Mouse (Mus musculus) G1E (cell line): ENCODE data around the gene Pon1.

ENCODE experiments used
- CTCF ChIP-seq: IDR thresholded peaks from 2 replicates; pipeline ENCODE4 v1.5.1; 2012; ENCODE audit warnings: low read depth, low read length, inconsistent platforms, mixed read lengths
- GATA1 ChIP-seq: IDR thresholded peaks from 2 replicates; pipeline ENCODE4 v1.6.1; 2012; ENCODE audit warnings: borderline replicate concordance, low read length, inconsistent platforms, mixed read lengths
- POLR2AphosphoS5 ChIP-seq: IDR thresholded peaks from 2 replicates; pipeline ENCODE4 v1.6.1; 2012; ENCODE audit warnings: low read depth, low read length, inconsistent platforms; ENCODE audit not compliant: insufficient replicate concordance

GRCm38 (mm10) chr6:5163507-5164144 is 30.1 kb downstream of the Pon1 start:
- TF ChIP-seq CTCF, result no peak
- no peak for TF ChIP-seq GATA1
- TF ChIP-seq POLR2AphosphoS5, result no peak
